Mouse (Mus musculus) heart, postnatal 0 days (tissue): ENCODE data around the gene Flot1. TPM values are rescaled to one million over a fixed set of nuclear protein-coding genes. Genes with fewer than 3 reads are reported as not detected.
A peak's percentile ranks its signal among the peaks of the same experiment; 100 is the strongest.

Experiments
- ATAC-seq: fragments of 200-750 bp; cut with Nextera tagmentation; 2 replicates; pipeline ENCODE4 v1.8.0; 2017; ENCODE audit warnings: low read depth, moderate number of reproducible peaks, moderate library complexity; ENCODE audit not compliant: insufficient read depth
- DNase-seq: peaks from one replicate; pipeline ENCODE4 v3.0.0-alpha.2; 2016; ENCODE audit warnings: low spot score
- H3K27ac ChIP-seq: fragments of 300-500 bp; sonication (generic); 2 replicates; pipeline ENCODE4 v1.5.1; 2014; ENCODE audit warnings: low read depth, mild to moderate bottlenecking
- H3K27me3 ChIP-seq: fragments of 300-500 bp; sonication (generic); 2 replicates; pipeline ENCODE4 v1.6.1; 2014; ENCODE audit warnings: low read length, mixed read lengths; ENCODE audit not compliant: control insufficient read depth, insufficient read depth
- H3K36me3 ChIP-seq: fragments of 300-500 bp; sonication (generic); replicated peaks from 2 replicates; pipeline ENCODE4 v1.6.1; 2014; ENCODE audit warnings: low read length, mixed read lengths; ENCODE audit not compliant: control insufficient read depth, insufficient read depth
- H3K4me1 ChIP-seq: fragments of 300-500 bp; sonication (generic); 2 replicates; pipeline ENCODE4 v1.6.1; 2014; ENCODE audit warnings: antibody characterized with exemption; ENCODE audit not compliant: control insufficient read depth, insufficient read depth
- H3K4me2 ChIP-seq: fragments of 300-500 bp; sonication (generic); 2 replicates; pipeline ENCODE4 v1.6.1; 2014; ENCODE audit warnings: low read depth, mild to moderate bottlenecking, low read length, moderate library complexity
- H3K4me3 ChIP-seq: fragments of 300-500 bp; sonication (generic); 2 replicates; pipeline ENCODE4 v1.5.1; 2014; ENCODE audit warnings: low read depth, low read length
- H3K9ac ChIP-seq: fragments of 300-500 bp; sonication (generic); replicated peaks from 2 replicates; pipeline ENCODE4 v1.6.1; 2014; ENCODE audit warnings: low read depth, low read length, mixed read lengths
- H3K9me3 ChIP-seq: fragments of 300-500 bp; sonication (generic); replicated peaks from 2 replicates; pipeline ENCODE4 v1.6.1; 2016; ENCODE audit warnings: low read length; ENCODE audit not compliant: control insufficient read depth
- CTCF ChIP-seq: IDR thresholded peaks from 2 replicates; pipeline ENCODE4 v1.5.1; 2016; ENCODE audit warnings: antibody characterized with exemption, control low read depth, low read depth
- EP300 ChIP-seq: IDR thresholded peaks from 2 replicates; pipeline ENCODE4 v1.6.1; 2016; ENCODE audit warnings: antibody characterized with exemption, low read depth
- WGBS: fragments of 180-500 bp; shearing (Covaris S2); extraction: QIAGEN DNeasy Blood & Tissue Kit; methylation state at CpG from one replicate; pipeline ENCODE4 v1.1.7; 2014; 5-methylcytosine and 5-hydroxymethylcytosine counted together
- polyA plus RNA-seq: library from polyadenylated mRNA; unstranded; fragments of >200 nt; fragmentation: Nextera tagmentation; extraction: Ambion mirVana; gene quantifications from 2 replicates; pipeline ENCODE4 v1.2.1, GENCODE M21; 2015
- total RNA-seq: library from RNA; depleted of rRNA; stranded (reverse); fragments of >200 nt; gene quantifications from 2 replicates; pipeline ENCODE4 v1.2.3, GENCODE M21; 2014; ENCODE audit warnings: low replicate concordance

Flot1 gene
- total and polyA plus RNA-seq, 2 experiments from 2014 or later, result 132 to 163 TPM

DNA sequence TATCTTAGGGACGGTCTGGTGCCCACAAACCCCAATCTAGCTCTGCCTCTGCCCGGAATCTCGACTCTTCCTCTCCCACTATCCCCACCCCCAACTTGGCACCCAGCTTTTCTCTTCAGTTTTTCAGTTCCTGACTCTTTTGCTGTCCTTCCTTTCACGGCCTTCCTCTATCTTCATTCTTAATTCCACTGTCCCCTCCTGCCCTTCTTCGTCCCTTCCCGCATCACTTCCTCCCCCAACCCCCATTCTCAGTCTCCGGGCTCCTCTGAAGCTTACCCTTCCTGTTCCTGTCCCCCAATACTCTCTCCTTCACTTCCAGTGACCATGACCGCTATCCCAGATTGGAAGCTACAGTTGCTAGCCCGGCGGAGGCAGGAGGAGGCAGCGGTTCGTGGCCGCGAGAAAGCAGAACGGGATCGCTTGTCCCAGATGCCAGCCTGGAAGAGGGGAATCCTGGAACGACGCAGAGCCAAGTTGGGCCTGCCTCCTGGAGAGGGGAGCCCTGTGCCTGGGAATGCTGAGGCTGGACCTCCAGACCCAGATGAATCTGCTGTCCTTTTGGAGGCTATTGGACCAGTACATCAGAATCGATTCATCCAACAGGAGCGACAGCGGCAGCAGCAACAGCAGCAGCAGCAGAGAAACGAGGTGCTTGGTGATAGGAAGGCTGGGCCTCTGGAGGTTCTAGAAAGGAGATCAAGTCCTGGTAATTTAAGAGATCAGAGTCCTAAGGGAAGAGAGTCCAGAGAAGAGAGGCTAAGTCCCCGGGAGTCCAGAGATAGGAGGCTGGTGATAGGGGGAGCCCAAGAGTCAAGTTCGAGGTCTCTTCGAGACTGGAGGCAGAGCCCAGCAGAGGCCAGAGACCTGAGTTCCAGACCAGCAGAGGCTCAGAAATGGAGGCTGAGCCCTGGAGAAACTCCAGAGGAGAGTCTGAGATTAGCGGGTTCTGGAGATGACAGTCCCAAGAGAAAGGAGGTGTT is 44.2 kb downstream of the Flot1 start:
- Histone ChIP-seq H3K27ac (peak overlapping the region; percentile 96), H3K4me2 (peak overlapping the region; percentile 86), H3K4me3 (peak overlapping the region; percentile 66), H3K9me3 (no peaks in the 10 kb centered on the region), H3K36me3 (0 out of 2 replicates have a peak, but pooled peaks cover 5% of the 10 kb centered on the region), H3K9ac (peak overlapping the region; percentile 77), H3K4me1 (peaks cover 14% of the 10 kb centered on the region), H3K27me3 (no peaks in the 10 kb centered on the region)
- no peak for TF ChIP-seq EP300
- TF ChIP-seq CTCF, result 0 out of 2 replicates have a peak, but pooled peaks have one; percentile 13
- ATAC-seq (no peak), DNase-seq (peak; percentile 27)
- 9% methylated on average over 26 of the region's 26 CpGs for WGBS

DNA sequence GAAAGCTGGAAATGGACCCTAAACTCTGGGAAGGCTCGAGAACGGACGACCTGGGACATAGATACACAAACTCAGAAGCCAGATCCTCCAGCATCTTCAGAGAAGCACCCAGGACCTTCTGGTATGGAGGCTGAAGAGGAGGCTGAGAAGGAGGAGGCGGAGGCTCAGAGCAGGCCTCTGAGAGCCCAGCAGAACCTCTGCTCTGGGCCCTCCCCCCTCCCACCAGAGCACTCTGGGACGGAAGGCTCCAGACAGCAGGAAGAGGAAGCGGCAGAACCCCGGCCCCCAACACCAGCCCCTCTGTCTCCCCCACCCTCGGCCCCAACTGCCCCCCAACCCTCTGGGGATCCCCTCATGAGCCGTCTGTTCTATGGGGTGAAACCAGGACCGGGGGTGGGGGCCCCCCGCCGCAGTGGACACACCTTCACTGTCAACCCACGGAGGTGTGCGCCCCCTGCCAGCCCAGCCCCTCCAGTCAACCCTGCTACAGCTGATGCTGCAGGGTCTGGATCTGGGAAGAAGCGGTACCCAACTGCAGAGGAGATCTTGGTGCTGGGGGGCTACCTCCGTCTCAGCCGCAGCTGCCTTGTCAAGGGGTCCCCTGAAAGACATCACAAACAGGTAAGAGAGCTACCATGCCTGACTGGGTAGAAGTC is 45.3 kb downstream of the Flot1 start:
- 27% methylated on average over 15 of the region's 17 CpGs for WGBS
- peaks cover 14% of the 10 kb centered on the region for H3K4me1 ChIP-seq

DNA sequence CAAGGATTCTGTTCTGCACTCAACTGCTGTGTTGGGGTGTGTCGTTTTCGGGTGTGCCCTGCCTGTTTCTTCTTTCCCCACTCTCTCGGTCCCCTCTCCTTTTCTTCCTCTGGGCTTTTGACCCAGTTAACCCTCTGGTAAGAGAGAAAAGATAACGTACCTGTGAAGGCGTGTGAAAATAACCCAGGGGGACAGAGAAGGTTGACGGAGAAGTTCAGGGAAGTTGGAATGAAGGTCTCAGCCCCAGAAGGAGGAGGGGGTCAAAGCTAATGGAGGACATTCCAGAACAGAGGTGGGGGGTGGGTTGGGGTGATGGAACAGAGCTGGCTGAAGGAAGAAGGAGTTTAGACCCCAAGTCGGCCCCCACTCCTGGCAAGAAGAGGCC is 45.9 kb downstream of the Flot1 start:
- DNase-seq, result no peak
- H3K4me2 ChIP-seq, result peak overlapping the region; percentile 86
- 0 out of 2 replicates have a peak, but pooled peaks cover 5% of the 10 kb centered on the region for H3K36me3 ChIP-seq
- WGBS, result under 1% methylated on average over 7 of the region's 7 CpGs
- H3K27ac ChIP-seq, result peak overlapping the region; percentile 96
- H3K27me3 ChIP-seq, result no peaks in the 10 kb centered on the region
- TF ChIP-seq CTCF, result no peak
- no peak for TF ChIP-seq EP300
- no peak for ATAC-seq
- H3K9ac ChIP-seq, result peak overlapping the region; percentile 77
- peak overlapping the region; percentile 66 for H3K4me3 ChIP-seq
- no peaks in the 10 kb centered on the region for H3K9me3 ChIP-seq
- H3K4me1 ChIP-seq, result peaks cover 14% of the 10 kb centered on the region

More for the DNA sequence above, 45.3 kb downstream of the Flot1 start:
- Histone ChIP-seq H3K27ac (peak overlapping the region; percentile 96), H3K9me3 (no peaks in the 10 kb centered on the region), H3K36me3 (0 out of 2 replicates have a peak, but pooled peaks cover 5% of the 10 kb centered on the region), H3K4me3 (peak overlapping the region; percentile 66), H3K4me2 (peak overlapping the region; percentile 86), H3K27me3 (no peaks in the 10 kb centered on the region), H3K9ac (peak overlapping the region; percentile 77)
- TF ChIP-seq CTCF (no peak), EP300 (no peak)
- ATAC-seq (no peak), DNase-seq (peak; percentile 36)

DNA sequence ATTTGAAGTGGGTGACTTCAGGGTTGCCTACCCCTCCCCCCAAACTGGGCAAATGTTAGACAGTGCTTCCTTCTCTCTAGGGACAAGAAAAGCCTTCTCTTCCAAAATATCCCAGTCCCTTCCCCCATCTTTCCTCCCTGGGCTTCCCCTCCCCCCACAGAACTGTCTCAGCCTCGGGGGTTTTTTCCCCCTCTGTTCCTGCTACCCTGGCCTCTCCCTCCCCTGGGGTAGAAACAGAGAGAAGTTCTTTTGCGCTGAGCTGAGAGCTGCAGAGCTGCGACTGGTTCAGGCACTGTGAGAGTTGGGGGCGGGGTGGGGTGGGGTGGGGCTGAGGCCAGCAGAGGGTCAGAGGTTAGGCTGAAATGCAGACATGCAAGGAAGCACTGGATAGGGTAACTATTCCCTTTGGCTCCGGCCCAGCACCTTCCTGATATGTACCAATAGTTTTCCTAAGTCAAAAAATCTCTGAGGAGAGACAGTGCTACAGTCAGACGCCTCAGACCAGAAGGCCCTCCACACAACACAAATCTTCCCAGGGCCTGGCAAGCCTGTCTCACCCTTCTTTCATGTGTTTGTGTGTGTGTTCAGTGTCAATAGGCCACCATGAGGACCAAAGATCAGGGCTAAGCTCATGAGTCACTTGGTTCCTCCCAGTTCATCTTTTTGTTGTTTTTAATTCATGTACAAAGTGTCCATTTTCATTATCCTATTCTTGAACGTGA is 46.5 kb downstream of the Flot1 start:
- peak overlapping the region; percentile 66 for H3K4me3 ChIP-seq
- peaks cover 14% of the 10 kb centered on the region for H3K4me1 ChIP-seq
- H3K9ac ChIP-seq, result peak overlapping the region; percentile 77
- H3K27ac ChIP-seq, result peak overlapping the region; percentile 96
- TF ChIP-seq EP300 (no peak), CTCF (no peak)
- peaks cover 10% of the 10 kb centered on the region; the same call in 1 of the 2 replicates for H3K36me3 ChIP-seq
- DNase-seq (peak; percentile 44), ATAC-seq (no peak)
- no peaks in the 10 kb centered on the region for H3K27me3 ChIP-seq
- 10% methylated on average over 7 of the region's 7 CpGs for WGBS
- H3K9me3 ChIP-seq, result no peaks in the 10 kb centered on the region
- H3K4me2 ChIP-seq, result peak overlapping the region; percentile 86
